In genomic region chr17:5798900-5799299, GRCm38 (mm10) we compare ENCODE assay signal across 15 mouse cellular contexts. TPM values are rescaled to one million over a fixed set of nuclear protein-coding genes. Genes with fewer than 3 reads are reported as not detected.
DNase-seq lines count a peak whose midpoint lies in the region; ATAC-seq and TF ChIP-seq lines count a peak whose summit lies in the region.
"Had no signal": no experiment of that assay in that cellular context is flagged by ENCODE, and none has a peak within 500 bp of the region (broad histone marks: within the 10 kb centered on the region; RNA-seq: fewer than 3 reads in every experiment).

No protein-coding gene starts in this region.

- H3K27ac ChIP-seq in intestine, embryonic 16.5 days (ENCODE audit: low read length), result no peak overlapping the region
- no peak overlapping the region for H3K27ac ChIP-seq in intestine, embryonic 15.5 days
- H3K27ac ChIP-seq in MEL (ENCODE audit: control insufficient read depth, low read depth, low read length), result peak overlapping the region; percentile 77
- H3K27ac ChIP-seq in macrophage, result peak overlapping the region; percentile 87
- H3K27ac ChIP-seq: heart, embryonic 15.5 days; hindbrain, embryonic 12.5 days; limb, embryonic 13.5 days; neural tube, embryonic 13.5 days had no signal

- 0 out of 2 replicates have a peak overlapping the region, but pooled peaks have one; percentile 17 for H3K4me2 ChIP-seq in intestine, embryonic 16.5 days (ENCODE audit: low read depth, low read length)
- H3K4me2 ChIP-seq in intestine, embryonic 15.5 days (replicated peaks), result no peak overlapping the region
- H3K4me2 ChIP-seq: heart, embryonic 15.5 days; hindbrain, embryonic 12.5 days; limb, embryonic 13.5 days; neural tube, embryonic 13.5 days had no signal

- DNase-seq in MEL (ENCODE audit: low read depth, low spot score) (no peak), liver (peak; percentile 2)
- no peak for DNase-seq in adrenal gland, postnatal 10 days
- DNase-seq: gastrocnemius, postnatal 36 days; kidney, adult 11 months; right cerebral cortex, postnatal 14 days had no signal

- no peak for TF ChIP-seq EP300 in MEL (IDR thresholded peaks at IDR 0.05; ENCODE audit: low read depth in 1 of 2, low read length in 2 of 2)

- H3K4me3 ChIP-seq in intestine, embryonic 16.5 days (ENCODE audit: low read length), result no peak overlapping the region
- no peak overlapping the region for H3K4me3 ChIP-seq in intestine, embryonic 15.5 days (replicated peaks)
- H3K4me3 ChIP-seq in MEL (ENCODE audit: control insufficient read depth in 1 of 2, insufficient read depth in 1 of 2, low read depth in 2 of 2, low read length in 2 of 2) (peak overlapping the region; percentile 60 to 61), macrophage (ENCODE audit: inconsistent target) (peak overlapping the region; percentile 10; the same call in 1 of the 2 replicates)
- H3K4me3 ChIP-seq: heart, embryonic 15.5 days; hindbrain, embryonic 12.5 days; limb, embryonic 13.5 days; neural tube, embryonic 13.5 days had no signal

- WGBS in intestine, embryonic 16.5 days, result 71% methylated on average over 5 of the region's 5 CpGs
- 70% methylated on average over 5 of the region's 5 CpGs for WGBS in intestine, embryonic 15.5 days
- WGBS in macrophage (ENCODE audit: missing documents), result 73% methylated on average over 5 of the region's 5 CpGs

- TF ChIP-seq CTCF in MEL (IDR thresholded peaks at IDR 0.05 in 2 of 3, conservative IDR thresholded peaks at IDR 0.05 in 1 of 3; ENCODE audit: control insufficient read depth in 1 of 3, insufficient read depth in 1 of 3, low read depth in 2 of 3, low read length in 3 of 3, poor library complexity in 1 of 3, severe bottlenecking in 1 of 3), result no peak

- no peak for TF ChIP-seq RAD21 in MEL (IDR thresholded peaks at IDR 0.05; ENCODE audit: low read depth, low read length)

- H3K79me2 ChIP-seq in MEL (ENCODE audit: control insufficient read depth, insufficient read depth, low read length, poor library complexity) (peaks cover 17% of the 10 kb centered on the region), macrophage (ENCODE audit: inconsistent target) (no peaks in the 10 kb centered on the region)

- H3K9me3 ChIP-seq in intestine, embryonic 16.5 days (ENCODE audit: control insufficient read depth, low read length), result no peaks in the 10 kb centered on the region
- H3K9me3 ChIP-seq in intestine, embryonic 15.5 days, result no peaks in the 10 kb centered on the region
- no peaks in the 10 kb centered on the region for H3K9me3 ChIP-seq in MEL (replicated peaks; ENCODE audit: insufficient read depth, low read length)
- H3K9me3 ChIP-seq: heart, embryonic 15.5 days; hindbrain, embryonic 12.5 days; limb, embryonic 13.5 days; neural tube, embryonic 13.5 days had no signal

- H3K9ac ChIP-seq in intestine, embryonic 16.5 days (ENCODE audit: low read depth, low read length), result no peak overlapping the region
- H3K9ac ChIP-seq in intestine, embryonic 15.5 days, result no peak overlapping the region
- H3K9ac ChIP-seq in MEL (ENCODE audit: control insufficient read depth, low read depth, low read length, poor library complexity, severe bottlenecking), result peak overlapping the region; percentile 67
- H3K9ac ChIP-seq: heart, embryonic 15.5 days; hindbrain, embryonic 12.5 days; limb, embryonic 13.5 days; neural tube, embryonic 13.5 days had no signal

- H3K4me1 ChIP-seq in intestine, embryonic 16.5 days (ENCODE audit: control insufficient read depth, insufficient read depth, low read length), result peaks cover 28% of the 10 kb centered on the region
- H3K4me1 ChIP-seq in intestine, embryonic 15.5 days (replicated peaks), result peaks cover 16% of the 10 kb centered on the region; the same call in 1 of the 2 replicates
- H3K4me1 ChIP-seq in MEL (ENCODE audit: control insufficient read depth in 1 of 2, insufficient read depth in 2 of 2, low read length in 2 of 2), result peaks cover 15 to 60% of the 10 kb centered on the region in 2 experiments
- H3K4me1 ChIP-seq: hindbrain, embryonic 12.5 days had no signal

- no peak for ATAC-seq in intestine, embryonic 16.5 days
- no peak for ATAC-seq in intestine, embryonic 15.5 days
- ATAC-seq in CD4-positive, CD25-positive, alpha-beta regulatory T cell, adult 4 months, result no peak
- ATAC-seq: forebrain, embryonic 14.5 days had no signal

- no peak for TF ChIP-seq POLR2A in MEL (IDR thresholded peaks at IDR 0.05; ENCODE audit: control insufficient read depth in 1 of 2, insufficient read depth in 1 of 2, low read depth in 1 of 2, low read length in 2 of 2, poor library complexity in 1 of 2)

- no peaks in the 10 kb centered on the region for H3K27me3 ChIP-seq in intestine, embryonic 16.5 days (replicated peaks; ENCODE audit: control insufficient read depth, insufficient read depth, low read length)
- no peaks in the 10 kb centered on the region for H3K27me3 ChIP-seq in intestine, embryonic 15.5 days (replicated peaks)
- no peaks in the 10 kb centered on the region for H3K27me3 ChIP-seq in MEL (ENCODE audit: control insufficient read depth in 1 of 2, insufficient read depth in 2 of 2, low read length in 2 of 2)
- H3K27me3 ChIP-seq: heart, embryonic 15.5 days; hindbrain, embryonic 12.5 days; neural tube, embryonic 13.5 days had no signal

- H3K36me3 ChIP-seq in intestine, embryonic 16.5 days (ENCODE audit: control insufficient read depth, insufficient read depth, low read length), result no peaks in the 10 kb centered on the region
- no peaks in the 10 kb centered on the region for H3K36me3 ChIP-seq in intestine, embryonic 15.5 days
- H3K36me3 ChIP-seq in MEL (ENCODE audit: control insufficient read depth in 1 of 2, insufficient read depth in 2 of 2, low read length in 2 of 2) (peaks cover 0 to 49% of the 10 kb centered on the region in 2 experiments; a peak in 2 of 4 replicates), macrophage (ENCODE audit: inconsistent target) (no peaks in the 10 kb centered on the region)
- H3K36me3 ChIP-seq: heart, embryonic 15.5 days; hindbrain, embryonic 12.5 days; limb, embryonic 13.5 days; neural tube, embryonic 13.5 days had no signal

TF ChIP-seq in MEL, 35 proteins besides CTCF, POLR2A, EP300 and RAD21:
- no peak for TF ChIP-seq KAT2A (conservative IDR thresholded peaks at IDR 0.05; ENCODE audit: low read depth, low read length)
- no peak for TF ChIP-seq CHD2 (IDR thresholded peaks at IDR 0.05; ENCODE audit: low read length)
- TF ChIP-seq NELFE (IDR thresholded peaks at IDR 0.05; ENCODE audit: low read depth, low read length), result no peak
- no peak for TF ChIP-seq ZMIZ1 (IDR thresholded peaks at IDR 0.05; ENCODE audit: low read depth, low read length)
- TF ChIP-seq MAFK (IDR thresholded peaks at IDR 0.05; ENCODE audit: borderline replicate concordance, low read depth, low read length), result no peak
- TF ChIP-seq SMC3 (IDR thresholded peaks at IDR 0.05; ENCODE audit: low read depth, low read length), result no peak
- TF ChIP-seq CHD1 (IDR thresholded peaks at IDR 0.05; ENCODE audit: low read depth, low read length), result no peak
- TF ChIP-seq TAL1 (IDR thresholded peaks at IDR 0.05; ENCODE audit: low read length), result no peak
- no peak for TF ChIP-seq HCFC1 (IDR thresholded peaks at IDR 0.05; ENCODE audit: low read depth, low read length)
- TF ChIP-seq ZKSCAN1 (IDR thresholded peaks at IDR 0.05; ENCODE audit: low read depth, low read length), result no peak
- no peak for TF ChIP-seq ZC3H11A (IDR thresholded peaks at IDR 0.05; ENCODE audit: low read depth, low read length)
- TF ChIP-seq POLR2AphosphoS5 (IDR thresholded peaks at IDR 0.05; ENCODE audit: borderline replicate concordance, low read depth, low read length), result no peak
- TF ChIP-seq GATA1 (IDR thresholded peaks at IDR 0.05; ENCODE audit: low read depth, low read length), result no peak
- no peak for TF ChIP-seq POLR2AphosphoS2 (IDR thresholded peaks at IDR 0.05; ENCODE audit: low read length)
- no peak for TF ChIP-seq MXI1 (IDR thresholded peaks at IDR 0.05; ENCODE audit: low read depth, low read length)
- TF ChIP-seq ETS1 (IDR thresholded peaks at IDR 0.05; ENCODE audit: low read depth, low read length), result no peak
- no peak for TF ChIP-seq NRF1 (IDR thresholded peaks at IDR 0.05; ENCODE audit: insufficient read depth, low read depth, low read length, poor library complexity, severe bottlenecking)
- TF ChIP-seq TBP (IDR thresholded peaks at IDR 0.05; ENCODE audit: low read depth, low read length), result no peak
- no peak for TF ChIP-seq GABPA (IDR thresholded peaks at IDR 0.05; ENCODE audit: low read depth, low read length)

RNA-seq across cellular contexts. Expression of gene Snx9, which starts 42.2 kb away (rescaled TPM):
- polyA plus RNA-seq in intestine, embryonic 16.5 days (2015; fragmentation: Nextera tagmentation; extraction: Ambion mirVana), result 52.6 and 61.6 TPM in 2 replicates
- polyA plus RNA-seq in intestine, embryonic 15.5 days (2015; fragmentation: Nextera tagmentation; extraction: Ambion mirVana), result 49.8 and 55.9 TPM in 2 replicates
- 12.6 and 12.9 TPM in 2 replicates for total RNA-seq in MEL (2012; rRNA removed)
- polyA plus RNA-seq in MEL (2012; ENCODE audit: insufficient read depth in 1 of 2, insufficient read length in 2 of 2, low read depth in 1 of 2, low replicate concordance in 2 of 2, missing spikeins in 1 of 2) (10 to 100 TPM in 1 of 2 experiments, not detected in 1; 22.8 TPM), macrophage (2018) (68.0 to 101 TPM (median 94.1 TPM) in 3 replicates)
- total RNA-seq in macrophage (2018; cell fraction: chromatin; rRNA removed), result 100 to 1,000 TPM in 4 of 26 experiments, 10 to 100 TPM in 22; 41.9 to 208 (median 75.3) TPM
- total RNA-seq in macrophage (2018; cell fraction: cytosol; rRNA removed), result 100 to 1,000 TPM in 12 of 26 experiments, 10 to 100 TPM in 14; 50.3 to 124 (median 79.9) TPM
- total RNA-seq in macrophage (2018; cell fraction: nucleus; rRNA removed), result 10 to 100 TPM; 41.7 to 89.2 (median 65.9) TPM
- 10 to 100 TPM; 48.3 to 51.7 TPM for total RNA-seq in adrenal gland, postnatal 10 days (2021)
- polyA plus RNA-seq in CD4-positive, CD25-positive, alpha-beta regulatory T cell, adult 4 months (2017; shearing (Covaris generic)), result 1 to 10 TPM; 4.3 to 4.9 TPM

Comparison
In these comparisons a context has a peak if more than half of its experiments do, and no peak if none do; other contexts are left out.
1. H3K27ac ChIP-seq: peak in MEL (single experiment) and macrophage (single experiment); none in intestine, embryonic 16.5 days (single experiment) and intestine, embryonic 15.5 days (single experiment).
2. H3K4me3 ChIP-seq: peak in MEL (2 of 2) and macrophage (single experiment); none in intestine, embryonic 16.5 days (single experiment) and intestine, embryonic 15.5 days (single experiment).